Mouse (Mus musculus) liver, embryonic 12.5 days (tissue): Measurements from ENCODE around the gene Gm17617. TPM values are rescaled to one million over a fixed set of nuclear protein-coding genes. Genes with fewer than 3 reads are reported as not detected.
A peak's percentile ranks its signal among the peaks of the same experiment; 100 is the strongest.

Source experiments
- ATAC-seq: fragments of 200-750 bp; cut with Nextera tagmentation; 2 replicates; pipeline ENCODE4 v1.8.0; 2017; ENCODE audit warnings: moderate number of reproducible peaks, mild to moderate bottlenecking, moderate library complexity
- H3K27ac ChIP-seq: fragments of 300-500 bp; sonication (generic); 2 replicates; pipeline ENCODE4 v1.5.1; 2016; ENCODE audit warnings: mild to moderate bottlenecking
- H3K27me3 ChIP-seq: fragments of 300-500 bp; sonication (generic); replicated peaks from 2 replicates; pipeline ENCODE4 v1.6.1; 2016; ENCODE audit warnings: mild to moderate bottlenecking, moderate library complexity
- H3K36me3 ChIP-seq: fragments of 300-500 bp; sonication (generic); 2 replicates; pipeline ENCODE4 v1.6.1; 2016; ENCODE audit warnings: mild to moderate bottlenecking, moderate library complexity
- H3K4me1 ChIP-seq: fragments of 300-500 bp; sonication (generic); 2 replicates; pipeline ENCODE4 v1.6.1; 2016
- H3K4me2 ChIP-seq: fragments of 300-500 bp; sonication (generic); 2 replicates; pipeline ENCODE4 v1.6.1; 2016; ENCODE audit warnings: mild to moderate bottlenecking, moderate library complexity
- H3K4me3 ChIP-seq: fragments of 300-500 bp; sonication (generic); 2 replicates; pipeline ENCODE4 v1.5.1; 2016; ENCODE audit warnings: mild to moderate bottlenecking, moderate library complexity
- H3K9ac ChIP-seq: fragments of 300-500 bp; sonication (generic); 2 replicates; pipeline ENCODE4 v1.6.1; 2016; ENCODE audit warnings: mild to moderate bottlenecking, moderate library complexity
- H3K9me3 ChIP-seq: fragments of 300-500 bp; sonication (generic); replicated peaks from 2 replicates; pipeline ENCODE4 v1.6.1; 2016; ENCODE audit warnings: mild to moderate bottlenecking, moderate library complexity
- WGBS: fragments of 180-500 bp; shearing (Covaris S2); methylation state at CpG from one replicate; pipeline ENCODE4 v1.1.7; 2016; ENCODE audit not compliant: insufficient replicate concordance; 5-methylcytosine and 5-hydroxymethylcytosine counted together
- polyA plus RNA-seq: library from polyadenylated mRNA; unstranded; fragments of >200 nt; fragmentation: Nextera tagmentation; extraction: Ambion mirVana; gene quantifications from 2 replicates; pipeline ENCODE4 v1.2.1, GENCODE M21; 2016

Gene Gm17617
- polyA plus RNA-seq: not detected in 2 replicates

DNA sequence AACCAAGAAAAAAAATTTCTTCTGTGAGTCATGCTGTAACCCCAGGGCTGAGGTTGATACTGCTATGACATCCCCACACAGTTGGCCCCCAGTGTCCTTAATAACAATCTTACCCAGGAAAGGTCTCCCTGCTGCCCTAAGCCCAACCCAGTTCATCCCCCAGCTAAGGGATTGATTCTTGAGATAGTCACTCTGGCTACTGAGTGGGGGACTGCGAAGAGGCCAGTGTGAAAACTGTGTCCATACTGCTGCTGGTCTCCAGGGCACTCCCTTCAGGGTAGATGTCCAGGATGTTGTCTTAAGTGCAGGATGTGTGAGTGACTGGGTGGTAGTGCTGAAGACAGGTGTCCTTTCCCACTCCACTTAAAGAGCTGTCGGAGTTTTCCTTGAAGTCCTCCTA, at the start of gene Gm17617:
Gene Gm17617, minus strand, starts transcription at position 101 of the 400 bp plus-strand sequence.
- Histone ChIP-seq H3K36me3 (peaks cover 50% of the 10 kb centered on the region), H3K27ac (no peak within 1 kb of the TSS), H3K27me3 (no peaks in the 10 kb centered on the region), H3K4me1 (0 out of 2 replicates have a peak, but pooled peaks cover 8% of the 10 kb centered on the region), H3K4me2 (no peak within 1 kb of the TSS), H3K9ac (no peak within 1 kb of the TSS), H3K9me3 (no peaks in the 10 kb centered on the region), H3K4me3 (no peak within 1 kb of the TSS)
- ATAC-seq: no peak
- WGBS: 92% methylated on average over 2 of the region's 2 CpGs

- ATAC-seq: peak; percentile 87
- peak overlapping the region; percentile 65 for H3K4me2 ChIP-seq
- H3K9ac ChIP-seq: peak overlapping the region; percentile 63
- H3K4me3 ChIP-seq: peak overlapping the region; percentile 52
- H3K9me3 ChIP-seq: no peaks in the 10 kb centered on the region
- H3K27me3 ChIP-seq: no peaks in the 10 kb centered on the region
- H3K27ac ChIP-seq: peak overlapping the region; percentile 73
- H3K36me3 ChIP-seq: no peaks in the 10 kb centered on the region
- 11% methylated on average over 23 of the region's 23 CpGs for WGBS
- H3K4me1 ChIP-seq: peaks cover 20% of the 10 kb centered on the region
These were observed 49.0 kb upstream of the Gm17617 start for GRCm38 (mm10) chr13:55182173-55182894.

- H3K4me1 ChIP-seq: peaks cover 20% of the 10 kb centered on the region
- peak overlapping the region; percentile 63 for H3K9ac ChIP-seq
- peak overlapping the region; percentile 65 for H3K4me2 ChIP-seq
- H3K27ac ChIP-seq: peak overlapping the region; percentile 73
- peak overlapping the region; percentile 52 for H3K4me3 ChIP-seq
- no peak for ATAC-seq
- H3K27me3 ChIP-seq: no peaks in the 10 kb centered on the region
- H3K9me3 ChIP-seq: no peaks in the 10 kb centered on the region
- no peaks in the 10 kb centered on the region for H3K36me3 ChIP-seq
- 41% methylated on average over 2 of the region's 2 CpGs for WGBS
These were observed 48.4 kb upstream of the Gm17617 start for GRCm38 (mm10) chr13:55181786-55182172.

DNA sequence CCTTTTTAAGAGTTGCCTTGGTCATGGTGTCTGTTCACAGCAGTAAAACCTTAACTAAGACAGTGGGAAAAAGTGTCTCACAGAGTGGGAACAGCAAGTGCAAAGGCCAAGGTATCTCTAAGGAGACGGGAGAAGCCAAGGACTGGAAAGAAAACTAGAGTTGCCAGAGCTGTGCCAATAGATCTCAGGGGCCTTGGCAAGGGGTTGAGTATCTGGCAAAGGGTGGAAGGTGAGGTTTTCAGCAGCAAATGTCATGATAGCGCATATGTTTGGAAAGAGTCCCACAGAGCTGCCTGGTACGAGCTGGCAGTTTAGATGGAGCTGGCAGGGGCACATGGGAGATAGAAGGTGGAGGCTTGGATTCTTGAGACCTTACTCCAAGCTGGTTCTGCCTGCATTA, 46.2 kb upstream of the Gm17617 start:
- Histone ChIP-seq H3K27ac (no peak overlapping the region), H3K27me3 (no peaks in the 10 kb centered on the region), H3K4me3 (no peak overlapping the region), H3K9me3 (no peaks in the 10 kb centered on the region), H3K36me3 (no peaks in the 10 kb centered on the region), H3K9ac (no peak overlapping the region), H3K4me1 (peaks cover 20% of the 10 kb centered on the region), H3K4me2 (no peak overlapping the region)
- WGBS: 94% methylated on average over 3 of the region's 3 CpGs
- ATAC-seq: no peak

GRCm38 (mm10) chr13:55178556-55178955, 45.2 kb upstream of the Gm17617 start:
- ATAC-seq: no peak

DNA sequence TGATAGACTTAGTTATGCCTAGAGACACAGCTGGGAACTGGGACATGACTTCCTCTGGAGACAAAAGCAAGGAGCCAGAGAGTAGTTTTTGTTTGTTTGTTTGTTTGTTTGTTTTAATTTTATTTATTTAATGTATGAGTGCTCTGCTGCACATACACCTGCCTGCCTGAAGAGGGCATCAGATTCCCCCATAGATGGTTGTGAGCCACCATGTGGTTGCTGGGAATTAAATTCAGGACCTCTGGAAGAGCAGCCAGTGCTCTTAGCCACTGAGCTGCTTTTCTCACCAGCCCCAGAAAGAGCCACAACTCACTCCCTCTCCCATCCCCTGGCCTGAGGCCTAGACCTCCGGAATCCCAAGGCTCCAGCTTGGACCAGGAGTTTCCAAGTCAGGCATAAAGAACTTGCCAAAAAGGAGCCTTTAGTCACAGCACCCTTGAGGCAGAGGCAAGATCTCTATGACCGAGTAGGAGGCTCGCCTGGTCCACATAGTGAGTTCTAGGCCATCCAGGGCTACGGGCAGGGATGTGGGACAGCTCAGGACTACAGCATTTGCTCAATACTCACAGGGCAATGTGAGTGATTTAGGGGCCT, 44.7 kb upstream of the Gm17617 start:
- 66% methylated on average over 4 of the region's 4 CpGs for WGBS
- Histone ChIP-seq H3K27ac (no peak overlapping the region), H3K4me2 (no peak overlapping the region), H3K4me3 (no peak overlapping the region), H3K9me3 (no peaks in the 10 kb centered on the region), H3K36me3 (no peaks in the 10 kb centered on the region), H3K4me1 (peaks cover 16% of the 10 kb centered on the region), H3K27me3 (peaks cover 4% of the 10 kb centered on the region; the same call in 1 of the 2 replicates), H3K9ac (no peak overlapping the region)
- ATAC-seq: no peak

More at GRCm38 (mm10) chr13:55178556-55178955, 45.2 kb upstream of the Gm17617 start:
- H3K4me1 ChIP-seq: peaks cover 20% of the 10 kb centered on the region
- H3K27ac ChIP-seq: no peak overlapping the region
- no peak overlapping the region for H3K4me2 ChIP-seq
- no peaks in the 10 kb centered on the region for H3K9me3 ChIP-seq
- H3K9ac ChIP-seq: no peak overlapping the region
- no peaks in the 10 kb centered on the region for H3K36me3 ChIP-seq
- peaks cover 4% of the 10 kb centered on the region; the same call in 1 of the 2 replicates for H3K27me3 ChIP-seq
- no peak overlapping the region for H3K4me3 ChIP-seq
- WGBS: 38% methylated on average over 2 of the region's 2 CpGs

GRCm38 (mm10) chr13:55176265-55176664, 42.9 kb upstream of the Gm17617 start:
- H3K27ac ChIP-seq: no peak overlapping the region
- H3K4me3 ChIP-seq: no peak overlapping the region
- H3K36me3 ChIP-seq: no peaks in the 10 kb centered on the region
- no peak for ATAC-seq
- H3K4me2 ChIP-seq: no peak overlapping the region
- peaks cover 4% of the 10 kb centered on the region; the same call in 1 of the 2 replicates for H3K27me3 ChIP-seq
- WGBS: 59% methylated on average over 6 of the region's 6 CpGs
- H3K9me3 ChIP-seq: no peaks in the 10 kb centered on the region
- peaks cover 11% of the 10 kb centered on the region for H3K4me1 ChIP-seq
- H3K9ac ChIP-seq: no peak overlapping the region

DNA sequence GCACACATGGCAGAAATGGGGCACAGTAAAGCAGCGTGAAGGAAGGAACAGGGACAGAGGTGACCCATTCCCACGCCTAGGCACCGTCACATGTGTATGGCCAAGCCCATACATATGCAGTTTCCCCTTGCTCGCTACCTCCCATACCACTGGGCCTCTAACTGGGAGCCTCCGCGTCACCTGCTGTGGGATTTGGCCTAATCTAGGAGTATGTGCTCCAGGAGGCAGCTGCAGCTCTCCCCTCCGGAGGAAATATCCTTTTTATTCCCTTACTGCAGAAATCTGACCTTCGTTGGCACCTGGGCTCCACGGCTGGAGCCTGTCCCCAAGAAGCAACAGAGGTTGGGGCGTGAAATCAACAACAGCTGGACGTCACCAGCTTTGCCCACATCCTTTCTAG, 41.0 kb upstream of the Gm17617 start:
- no peak overlapping the region for H3K4me3 ChIP-seq
- WGBS: 61% methylated on average over 11 of the region's 11 CpGs

GRCm38 (mm10) chr13:55172336-55172770, 39.0 kb upstream of the Gm17617 start:
- Histone ChIP-seq H3K27ac (no peak overlapping the region), H3K4me2 (peak overlapping the region; percentile 47; the same call in 1 of the 2 replicates), H3K27me3 (peaks cover 4% of the 10 kb centered on the region; the same call in 1 of the 2 replicates), H3K36me3 (no peaks in the 10 kb centered on the region), H3K4me3 (no peak overlapping the region), H3K9ac (no peak overlapping the region), H3K9me3 (no peaks in the 10 kb centered on the region), H3K4me1 (peaks cover 8% of the 10 kb centered on the region)
- ATAC-seq: no peak
- 44% methylated on average over 7 of the region's 7 CpGs for WGBS

More for the DNA sequence above, 41.0 kb upstream of the Gm17617 start:
- no peaks in the 10 kb centered on the region for H3K36me3 ChIP-seq
- H3K27me3 ChIP-seq: peaks cover 4% of the 10 kb centered on the region; the same call in 1 of the 2 replicates
- H3K4me1 ChIP-seq: peaks cover 8% of the 10 kb centered on the region
- H3K9me3 ChIP-seq: no peaks in the 10 kb centered on the region
- H3K9ac ChIP-seq: no peak overlapping the region
- H3K27ac ChIP-seq: no peak overlapping the region
- ATAC-seq: no peak
- H3K4me2 ChIP-seq: no peak overlapping the region

DNA sequence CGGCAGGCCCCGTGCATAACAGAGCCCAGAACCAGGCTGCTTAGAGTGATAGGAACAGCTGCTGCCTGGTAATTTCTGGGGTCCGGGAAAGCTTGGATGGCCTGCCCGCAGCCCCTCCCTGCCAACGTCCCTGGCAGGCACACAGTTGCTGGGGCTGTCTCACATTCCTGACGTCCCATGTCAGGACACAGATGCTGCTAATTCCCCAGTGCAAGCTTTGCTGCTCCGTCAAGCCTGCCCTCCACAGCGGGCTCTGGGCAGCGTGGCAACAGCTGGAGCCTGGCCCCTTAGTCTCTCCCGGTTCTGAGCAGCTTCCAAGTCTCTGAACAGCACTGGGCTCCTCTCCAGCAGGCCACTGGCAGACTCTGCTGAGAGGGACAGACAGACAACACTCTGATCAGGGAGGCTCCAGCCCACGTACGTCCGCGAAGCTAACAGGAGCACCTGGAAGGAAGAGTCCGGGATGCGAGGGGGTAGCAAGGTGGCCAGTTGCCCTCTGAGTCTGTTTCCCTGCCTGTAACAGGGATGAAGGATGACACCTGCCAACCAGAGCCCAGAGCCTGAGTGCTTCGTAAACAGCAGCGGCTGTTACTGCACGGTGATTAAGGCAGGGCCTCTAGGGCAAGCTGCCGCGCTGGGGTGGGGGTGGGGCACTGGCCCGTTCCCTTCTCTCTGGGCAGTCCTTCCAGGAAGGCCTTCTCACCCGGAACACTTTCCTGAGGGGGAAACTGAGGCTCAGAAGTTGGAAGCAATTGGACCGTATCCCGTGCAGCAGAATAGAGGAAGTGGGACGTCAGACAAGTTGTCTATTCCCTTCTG, 38.4 kb upstream of the Gm17617 start:
- Histone ChIP-seq H3K9ac (no peak overlapping the region), H3K36me3 (no peaks in the 10 kb centered on the region), H3K9me3 (no peaks in the 10 kb centered on the region), H3K4me1 (peaks cover 8% of the 10 kb centered on the region), H3K4me3 (no peak overlapping the region), H3K27ac (no peak overlapping the region), H3K27me3 (peaks cover 4% of the 10 kb centered on the region; the same call in 1 of the 2 replicates), H3K4me2 (peak overlapping the region; percentile 47)
- WGBS: 27% methylated on average over 26 of the region's 26 CpGs
- ATAC-seq: no peak

- Histone ChIP-seq H3K4me3 (no peak overlapping the region), H3K9me3 (no peaks in the 10 kb centered on the region), H3K27me3 (peaks cover 1% of the 10 kb centered on the region; the same call in 1 of the 2 replicates), H3K9ac (no peak overlapping the region), H3K27ac (no peak overlapping the region), H3K4me1 (peaks cover 8% of the 10 kb centered on the region), H3K4me2 (no peak overlapping the region), H3K36me3 (no peaks in the 10 kb centered on the region)
- 81% methylated on average over 13 of the region's 13 CpGs for WGBS
- ATAC-seq: no peak
These were observed 35.6 kb upstream of the Gm17617 start for GRCm38 (mm10) chr13:55168958-55169369.
